Mouse (Mus musculus) forebrain, embryonic 10.5 days (tissue): Measurements from ENCODE around the gene Nfe2l1. TPM values are rescaled to one million over a fixed set of nuclear protein-coding genes. Genes with fewer than 3 reads are reported as not detected.
A peak's percentile ranks its signal among the peaks of the same experiment; 100 is the strongest.

ENCODE experiments used
- microRNA counts: library from miRNA; unstranded; fragments of <30 nt; microRNA quantifications from one replicate; lab custom pipeline; 2017
- microRNA-seq: library from miRNA; unstranded; fragments of <30 nt; microRNA quantifications from one replicate; pipeline ENCODE4, GENCODE M21; 2017
- polyA plus RNA-seq: library from polyadenylated mRNA; unstranded; fragments of >200 nt; fragmentation: Nextera tagmentation; extraction: Ambion mirVana; gene quantifications from 2 replicates; pipeline ENCODE4 v1.2.1, GENCODE M21; 2016

The Nfe2l1 gene
- polyA plus RNA-seq, 1 experiment from 2014 or later, result 64.7 TPM

MicroRNAs encoded within 50 kb of the gene (microRNA counts, 519-probe panel; counts per million panel counts)
- 4,980 counts per million, percentile 84 among the panel's probes with 10 or more counts for microRNA mmu-miR-152 (lab: Ali Mortazavi, UCI)

Small RNAs within 50 kb of the gene (microRNA-seq; reads per million reads assigned to microRNA genes)
- gene Mir152, result 63.2 reads per million, percentile 44 among the genes with 10 or more reads in this experiment

Other genes starting within 250 kb of the Nfe2l1 start
- 25.7 and 27.5 TPM in 2 replicates for gene Snx11, start 52.4 kb downstream of the Nfe2l1 start, polyA plus RNA-seq
- 188 and 202 TPM in 2 replicates for gene Cbx1, start 40.8 kb downstream of the Nfe2l1 start, polyA plus RNA-seq
- 25.1 and 25.6 TPM in 2 replicates for gene Copz2, start 19.9 kb upstream of the Nfe2l1 start, polyA plus RNA-seq
- 107 and 111 TPM in 2 replicates for gene Cdk5rap3, start 86.5 kb upstream of the Nfe2l1 start, polyA plus RNA-seq
- gene Prr15l, start 98.1 kb upstream of the Nfe2l1 start, polyA plus RNA-seq, result 0.36 and 0.40 TPM in 2 replicates
- gene Pnpo, start 114.0 kb upstream of the Nfe2l1 start, polyA plus RNA-seq, result 36.8 and 40.7 TPM in 2 replicates
- gene Sp2, start 153.0 kb upstream of the Nfe2l1 start, polyA plus RNA-seq, result 29.7 and 30.9 TPM in 2 replicates
- 1.8 and 2.1 TPM in 2 replicates for gene Sp6, start 183.4 kb upstream of the Nfe2l1 start, polyA plus RNA-seq
- gene Scrn2, start 200.0 kb upstream of the Nfe2l1 start, polyA plus RNA-seq, result 44.1 and 44.6 TPM in 2 replicates
- gene Lrrc46, start 211.4 kb upstream of the Nfe2l1 start, polyA plus RNA-seq, result 2.6 and 2.7 TPM in 2 replicates
- gene Mrpl10, start 211.6 kb upstream of the Nfe2l1 start, polyA plus RNA-seq, result 84.6 and 88.3 TPM in 2 replicates
- gene Osbpl7, start 220.7 kb upstream of the Nfe2l1 start, polyA plus RNA-seq, result 8.4 and 8.9 TPM in 2 replicates